Mouse (Mus musculus) layer of hippocampus, adult 11-12 months (tissue): ENCODE measurements around the gene Wdr63.

Experiments
- DNase-seq: peaks from one replicate; pipeline ENCODE4 v3.0.0; 2022; ENCODE audit warnings: low spot score

Gene Wdr63

GRCm38 (mm10) chr3:146053082-146053814 lies 54.7 kb downstream of the Wdr63 start:
- no peak for DNase-seq

GRCm38 (mm10) chr3:146051277-146052007 lies 56.5 kb downstream of the Wdr63 start:
- peak; percentile 13 for DNase-seq

DNA sequence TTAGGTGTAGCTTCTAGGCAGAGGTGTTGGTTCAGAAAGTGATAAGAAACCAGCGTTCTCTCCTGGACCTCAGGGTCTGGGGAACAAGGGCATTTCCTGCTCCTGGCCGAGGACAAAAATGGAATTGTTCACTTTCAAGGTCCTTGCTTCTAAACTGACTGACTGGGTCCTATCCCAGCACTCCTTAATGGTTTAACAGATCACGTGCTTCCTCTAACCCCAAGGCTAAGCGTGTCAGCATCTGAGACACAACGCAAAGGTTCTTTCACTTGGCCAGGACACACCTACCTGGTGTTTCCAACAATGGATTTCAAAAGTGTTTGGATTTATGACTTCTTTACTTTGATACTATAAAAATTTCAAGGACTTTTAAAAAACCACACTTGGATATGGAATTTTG lies 58.0 kb downstream of the Wdr63 start:
- DNase-seq, result no peak

- DNase-seq, result peak; percentile 9
These were observed 60.2 kb downstream of the Wdr63 start for GRCm38 (mm10) chr3:146047704-146048207.

- DNase-seq, result no peak
These were observed 61.9 kb downstream of the Wdr63 start for GRCm38 (mm10) chr3:146046076-146046475.

- DNase-seq, result no peak
These were observed 63.0 kb downstream of the Wdr63 start for GRCm38 (mm10) chr3:146044977-146045376.

DNA sequence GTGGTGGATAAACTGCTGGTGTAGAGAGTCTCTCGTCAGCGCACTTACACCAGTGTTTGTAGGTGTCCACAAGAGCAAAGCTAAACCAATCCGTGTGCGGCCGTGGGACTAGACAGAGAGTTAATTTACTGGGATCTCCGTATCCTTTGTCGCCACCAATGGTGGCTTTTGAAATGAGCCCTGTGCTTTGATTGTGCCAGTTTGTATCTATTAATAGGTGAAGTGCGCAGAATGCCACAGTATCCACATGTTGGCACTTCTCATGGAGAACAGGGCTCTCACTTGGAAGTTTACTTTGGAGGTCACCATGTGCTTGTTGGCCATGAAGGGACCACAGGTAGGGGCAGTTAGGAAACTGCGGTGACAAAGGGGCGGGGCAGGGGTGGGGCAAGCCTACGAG lies 66.5 kb downstream of the Wdr63 start:
- no peak for DNase-seq

- no peak for DNase-seq
These were observed 68.6 kb downstream of the Wdr63 start for GRCm38 (mm10) chr3:146039132-146039903.

GRCm38 (mm10) chr3:146037906-146038305 lies 70.0 kb downstream of the Wdr63 start:
- no peak for DNase-seq

DNA sequence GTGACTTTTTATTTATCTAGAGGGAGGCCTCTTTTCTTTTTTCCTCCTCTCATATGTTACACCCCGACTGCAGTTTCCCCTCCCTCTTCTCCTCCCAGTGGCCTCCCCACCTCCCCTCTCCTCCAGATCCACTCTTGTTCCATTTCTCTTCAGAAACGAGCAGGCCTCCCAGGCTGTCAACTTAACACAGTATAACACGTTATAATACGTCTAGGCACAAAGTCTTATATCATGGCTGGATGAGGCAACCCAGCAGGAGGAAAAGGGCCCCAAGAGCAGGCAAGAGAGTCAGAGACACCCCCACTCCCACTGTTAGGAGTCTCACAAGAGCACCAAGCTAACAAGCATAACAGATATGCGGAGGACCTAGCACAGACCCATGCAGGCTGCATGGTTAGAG lies 75.0 kb downstream of the Wdr63 start:
- DNase-seq, result no peak

- DNase-seq, result no peak
These were observed 77.6 kb downstream of the Wdr63 start for GRCm38 (mm10) chr3:146030255-146030836.

DNA sequence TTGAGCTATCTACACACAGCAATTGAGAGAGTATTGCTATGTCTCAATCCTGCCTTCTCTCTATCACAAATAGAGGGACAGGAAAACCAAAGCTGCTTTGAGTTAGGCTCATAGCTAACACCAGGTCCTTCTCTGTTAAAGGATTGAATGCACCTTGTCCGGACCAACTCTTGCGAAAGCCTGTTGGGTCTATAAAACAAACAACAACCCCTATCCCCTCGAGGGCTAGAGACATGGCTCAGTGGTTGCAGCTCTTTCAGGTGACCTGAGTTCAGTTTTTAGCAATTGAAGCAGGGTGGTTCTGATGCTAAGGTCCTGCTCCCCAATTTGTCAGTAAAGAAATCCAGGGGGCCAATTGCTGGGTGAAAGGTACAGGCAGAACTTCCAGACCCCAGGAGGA lies 78.7 kb downstream of the Wdr63 start:
- no peak for DNase-seq

GRCm38 (mm10) chr3:146028406-146028805 lies 79.5 kb downstream of the Wdr63 start:
- no peak for DNase-seq

DNA sequence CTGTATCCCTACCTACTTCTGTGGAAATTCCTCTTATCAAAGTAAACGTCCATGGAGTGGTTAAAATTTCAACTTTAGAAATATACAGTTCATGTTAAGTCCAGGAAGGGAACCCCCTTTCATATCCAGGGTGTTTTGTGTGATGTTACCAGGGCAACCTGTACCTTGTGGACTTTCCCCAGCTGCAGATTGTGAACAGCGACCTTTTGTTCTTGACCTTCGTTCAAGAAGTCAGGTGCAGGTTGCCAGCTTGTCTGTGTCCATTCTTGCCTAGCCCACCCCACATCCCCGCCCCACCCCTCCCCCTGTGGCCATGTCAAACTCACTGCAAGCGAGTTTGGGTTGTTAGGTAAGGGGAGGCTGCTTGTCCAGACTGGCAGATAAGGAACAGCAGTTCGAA lies 80.8 kb downstream of the Wdr63 start:
- no peak for DNase-seq

GRCm38 (mm10) chr3:146025499-146025898 lies 82.4 kb downstream of the Wdr63 start:
- no peak for DNase-seq

- DNase-seq, result no peak
These were observed 83.2 kb downstream of the Wdr63 start for GRCm38 (mm10) chr3:146024746-146025145.

DNA sequence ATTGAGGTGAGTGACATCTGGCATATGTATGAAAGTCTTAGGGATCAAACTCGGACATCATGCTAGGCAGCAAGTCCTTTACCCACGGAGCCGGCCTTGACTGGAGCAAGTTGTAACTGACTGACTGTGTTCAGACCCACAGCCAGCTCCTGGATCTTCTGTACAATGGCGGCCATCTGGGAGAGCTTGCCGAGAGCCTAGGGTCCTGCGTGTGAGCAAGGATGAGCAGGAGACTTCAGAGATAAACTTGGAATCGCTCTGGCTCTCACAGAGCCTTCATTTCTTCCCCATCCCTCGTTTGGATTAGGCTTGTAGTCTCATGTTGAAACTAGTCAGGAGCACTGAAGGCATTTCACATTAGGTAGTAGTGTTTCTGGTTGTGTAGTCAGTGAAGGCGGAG lies 85.7 kb downstream of the Wdr63 start:
- no peak for DNase-seq

DNA sequence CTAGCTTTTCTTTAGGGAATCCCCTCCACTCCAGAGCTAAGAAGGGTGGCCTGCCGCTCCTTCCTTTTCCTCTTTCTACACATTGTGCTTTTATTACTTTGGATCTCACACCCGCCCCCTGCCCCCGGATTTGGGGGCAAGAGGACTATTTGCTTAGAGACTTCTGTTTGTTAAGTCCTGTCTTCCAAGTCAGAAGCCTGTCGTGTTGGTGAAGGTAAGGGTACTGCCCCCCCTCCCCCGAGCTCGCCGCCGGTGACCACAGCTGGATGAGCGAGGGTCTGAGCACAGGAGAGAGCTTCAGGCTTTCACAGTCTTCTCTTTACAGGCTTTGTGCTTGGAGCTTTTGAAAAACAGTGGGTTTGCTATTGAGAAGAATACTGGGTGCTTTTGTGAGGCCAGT lies 90.4 kb downstream of the Wdr63 start:
- DNase-seq, result no peak

DNA sequence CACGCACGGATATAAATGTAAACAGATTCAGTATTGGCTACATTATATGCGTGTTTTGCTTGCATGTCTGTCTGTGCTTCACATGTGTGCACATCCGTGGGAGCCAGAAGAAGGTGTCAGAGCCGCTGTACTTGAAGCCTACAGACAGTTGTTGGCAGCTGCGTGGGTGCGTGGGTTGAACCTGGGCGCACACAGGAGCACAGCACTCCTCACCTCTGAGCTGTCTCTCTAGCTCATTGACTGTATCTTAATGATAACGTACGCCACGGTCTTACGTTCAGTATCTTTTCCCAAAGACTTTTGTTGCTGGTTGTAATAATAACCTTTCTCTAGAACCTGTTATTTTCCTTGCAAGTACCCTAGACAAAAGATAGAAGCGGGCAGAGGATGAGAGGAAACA lies 91.0 kb downstream of the Wdr63 start:
- no peak for DNase-seq

GRCm38 (mm10) chr3:146014321-146014720 lies 93.6 kb downstream of the Wdr63 start:
- DNase-seq, result no peak

GRCm38 (mm10) chr3:146013490-146013889 lies 94.4 kb downstream of the Wdr63 start:
- no peak for DNase-seq

GRCm38 (mm10) chr3:146011544-146012218 lies 96.2 kb downstream of the Wdr63 start:
- no peak for DNase-seq
